Mouse (Mus musculus): ENCODE results near the gene Parp8. TPM values are rescaled to one million over a fixed set of nuclear protein-coding genes. Genes with fewer than 3 reads are reported as not detected.
A peak's percentile ranks its signal among the peaks of the same experiment; 100 is the strongest.

Parp8 gene
- polyA plus RNA-seq, 1 experiment from 2014 or later = 20.4 TPM

DNA sequence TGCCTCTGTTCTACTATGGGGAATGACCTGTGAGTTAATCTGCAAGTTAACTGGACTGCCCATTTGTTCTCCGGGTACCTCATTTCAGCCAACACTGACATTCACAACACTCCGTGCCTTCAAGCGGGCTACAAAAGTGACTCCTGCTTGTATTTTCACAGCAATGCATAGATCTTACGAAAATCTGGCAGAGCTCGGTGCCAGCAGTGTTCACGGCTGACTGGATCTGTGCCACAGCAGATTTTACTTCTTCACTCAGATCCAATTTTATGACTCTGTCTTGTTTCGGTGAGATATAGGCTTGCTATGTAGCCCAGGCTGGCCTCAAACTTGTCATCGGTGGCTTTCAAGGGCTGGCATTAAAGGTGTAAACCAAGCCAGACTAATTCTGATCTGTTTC, 15.2 kb downstream of the Parp8 start:
- H3K4me1 ChIP-seq = peaks cover 6% of the 10 kb centered on the region
- WGBS = 87% methylated on average over 8 of the region's 8 CpGs
- 0 out of 2 replicates have a peak, but pooled peaks cover 3% of the 10 kb centered on the region for H3K36me3 ChIP-seq
- H3K27me3 ChIP-seq = no peaks in the 10 kb centered on the region
- H3K27ac ChIP-seq = no peak overlapping the region
- H3K9me3 ChIP-seq (replicated peaks) = no peaks in the 10 kb centered on the region
- H3K4me2 ChIP-seq (replicated peaks) = no peak overlapping the region
- no peak for ATAC-seq (ENCODE audit: low FRiP score)
- no peak overlapping the region for H3K9ac ChIP-seq
- no peak overlapping the region for H3K4me3 ChIP-seq

DNA sequence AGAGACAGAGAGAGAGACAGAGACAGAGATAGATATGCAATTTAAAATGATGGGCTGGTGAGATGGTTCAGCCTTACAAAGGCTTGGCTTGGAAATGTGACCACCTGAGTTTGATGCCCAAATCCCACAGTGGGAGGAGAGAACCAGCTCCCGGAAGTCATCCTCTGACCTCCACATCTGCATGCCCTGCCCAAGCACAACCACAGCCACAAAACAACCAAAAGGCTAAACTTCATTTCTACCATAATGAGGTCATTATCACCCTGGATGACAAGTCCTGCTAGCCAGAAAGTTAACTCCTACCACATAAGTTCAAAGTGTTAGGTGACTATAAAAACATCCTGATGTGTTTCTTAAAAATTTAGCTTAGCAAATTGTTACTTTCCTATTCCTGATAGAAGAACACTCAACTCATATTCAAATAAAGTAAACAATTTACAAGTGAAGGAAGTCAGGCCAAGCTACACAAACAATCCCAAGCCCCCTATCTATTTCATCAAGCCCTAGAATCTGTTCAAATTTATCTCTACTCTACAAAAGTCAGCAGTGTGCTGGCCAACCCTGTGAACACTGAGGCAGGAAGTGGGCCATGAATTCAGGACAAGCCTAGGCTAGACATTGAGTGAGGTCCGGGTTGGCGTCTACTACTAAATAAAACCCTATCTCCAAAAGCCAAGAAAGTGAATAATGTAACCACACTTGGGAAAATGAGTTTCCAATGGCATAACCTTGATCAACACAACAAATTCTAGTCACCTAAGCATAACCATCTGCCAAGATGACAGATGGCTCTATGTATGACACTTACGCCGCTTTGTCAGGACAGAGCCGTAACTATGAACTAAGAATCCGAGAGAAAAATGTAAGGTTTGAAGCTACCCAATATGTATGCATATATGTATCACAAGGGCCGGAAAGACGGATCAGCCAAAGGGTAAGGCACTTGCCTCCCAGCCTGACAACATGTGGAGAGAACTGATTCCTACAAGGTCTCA, 17.0 kb downstream of the Parp8 start:
- H3K27ac ChIP-seq = no peak overlapping the region
- no peak overlapping the region for H3K9ac ChIP-seq
- H3K27me3 ChIP-seq = no peaks in the 10 kb centered on the region
- WGBS = 93% methylated on average over 9 of the region's 9 CpGs
- peaks cover 6% of the 10 kb centered on the region for H3K4me1 ChIP-seq
- H3K4me2 ChIP-seq (replicated peaks) = no peak overlapping the region
- no peak overlapping the region for H3K4me3 ChIP-seq
- H3K36me3 ChIP-seq = 0 out of 2 replicates have a peak, but pooled peaks cover 3% of the 10 kb centered on the region
- no peak for ATAC-seq (ENCODE audit: low FRiP score)
- no peaks in the 10 kb centered on the region for H3K9me3 ChIP-seq (replicated peaks)

DNA sequence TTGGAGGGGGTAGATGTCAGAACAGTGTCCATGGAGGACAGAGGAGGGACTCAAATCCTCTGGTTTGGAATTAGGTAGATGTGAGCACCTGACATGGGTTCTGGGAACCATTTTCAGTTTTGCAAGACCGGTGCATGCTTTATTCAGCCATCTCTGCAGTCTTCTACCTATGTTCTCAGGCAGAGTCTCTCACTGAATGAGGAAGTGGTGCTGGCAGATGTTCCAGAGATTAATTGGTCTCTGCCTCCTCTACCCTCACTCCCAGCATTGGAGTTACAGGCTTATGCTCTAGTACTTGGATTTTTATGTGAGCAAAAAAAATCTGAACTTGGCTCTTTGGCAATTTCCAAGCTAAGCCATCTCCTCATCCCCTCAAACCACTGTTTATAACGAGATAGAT, 17.8 kb downstream of the Parp8 start:
- H3K4me2 ChIP-seq (replicated peaks) = no peak overlapping the region
- WGBS = 88% methylated on average over 2 of the region's 2 CpGs
- H3K4me1 ChIP-seq = peaks cover 6% of the 10 kb centered on the region
- H3K9me3 ChIP-seq (replicated peaks) = no peaks in the 10 kb centered on the region
- no peaks in the 10 kb centered on the region for H3K36me3 ChIP-seq
- no peak overlapping the region for H3K27ac ChIP-seq
- no peaks in the 10 kb centered on the region for H3K27me3 ChIP-seq
- H3K9ac ChIP-seq = no peak overlapping the region
- H3K4me3 ChIP-seq = no peak overlapping the region
- no peak for ATAC-seq (ENCODE audit: low FRiP score)

DNA sequence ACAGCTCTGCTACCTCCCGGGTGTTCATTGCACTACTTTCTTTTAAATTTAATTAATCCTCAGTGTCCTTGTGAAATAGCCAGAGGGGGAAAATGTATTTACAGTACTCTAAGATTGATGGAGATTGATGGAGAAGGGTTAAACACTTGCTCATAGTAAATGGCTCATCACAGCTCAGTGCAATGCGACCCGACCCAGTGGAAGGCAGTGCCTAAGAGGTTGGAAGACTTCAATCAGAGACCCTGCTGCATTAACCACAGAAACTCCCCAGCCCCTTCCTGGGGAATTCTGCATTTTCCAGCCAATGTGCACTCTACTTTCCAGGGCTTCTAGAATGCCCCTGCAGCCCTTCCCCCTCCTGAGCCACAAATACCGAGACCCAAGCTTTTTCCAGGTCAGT, 18.7 kb downstream of the Parp8 start:
- H3K4me2 ChIP-seq (replicated peaks) = no peak overlapping the region

DNA sequence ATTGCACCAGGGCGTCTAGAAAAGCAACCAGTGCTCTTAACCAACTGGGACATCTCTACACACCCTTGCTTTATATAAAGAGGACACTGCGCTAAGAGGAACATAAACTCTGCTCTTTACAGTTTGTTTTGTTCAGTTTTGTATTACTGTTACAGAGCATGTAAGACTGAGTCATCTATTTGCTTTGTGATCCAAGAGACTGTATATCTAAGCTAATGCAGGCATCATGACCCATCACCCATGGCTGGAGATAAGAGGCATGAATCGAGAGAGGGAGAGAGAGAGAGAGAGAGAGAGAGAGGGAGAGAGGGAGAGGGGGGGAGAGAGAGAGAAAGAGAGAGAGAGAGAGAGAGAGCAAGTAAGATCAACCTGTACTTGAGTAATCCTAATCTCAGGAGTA, 24.8 kb downstream of the Parp8 start:
- H3K4me1 ChIP-seq = no peaks in the 10 kb centered on the region
- 86% methylated on average over 3 of the region's 3 CpGs for WGBS
- no peak overlapping the region for H3K4me2 ChIP-seq (replicated peaks)
- H3K9me3 ChIP-seq (replicated peaks) = no peaks in the 10 kb centered on the region
- H3K27me3 ChIP-seq = no peaks in the 10 kb centered on the region
- ATAC-seq (ENCODE audit: low FRiP score) = no peak
- H3K36me3 ChIP-seq = no peaks in the 10 kb centered on the region
- no peak overlapping the region for H3K4me3 ChIP-seq
- no peak overlapping the region for H3K9ac ChIP-seq
- H3K27ac ChIP-seq = no peak overlapping the region

More for the DNA sequence above, 18.7 kb downstream of the Parp8 start:
- Histone ChIP-seq H3K27ac (no peak overlapping the region), H3K27me3 (no peaks in the 10 kb centered on the region), H3K4me1 (peaks cover 6% of the 10 kb centered on the region), H3K4me3 (no peak overlapping the region), H3K9me3 (replicated peaks) (no peaks in the 10 kb centered on the region), H3K9ac (no peak overlapping the region), H3K36me3 (no peaks in the 10 kb centered on the region)
- 56% methylated on average over 4 of the region's 4 CpGs for WGBS
- peak; percentile 58 for ATAC-seq (ENCODE audit: low FRiP score)

DNA sequence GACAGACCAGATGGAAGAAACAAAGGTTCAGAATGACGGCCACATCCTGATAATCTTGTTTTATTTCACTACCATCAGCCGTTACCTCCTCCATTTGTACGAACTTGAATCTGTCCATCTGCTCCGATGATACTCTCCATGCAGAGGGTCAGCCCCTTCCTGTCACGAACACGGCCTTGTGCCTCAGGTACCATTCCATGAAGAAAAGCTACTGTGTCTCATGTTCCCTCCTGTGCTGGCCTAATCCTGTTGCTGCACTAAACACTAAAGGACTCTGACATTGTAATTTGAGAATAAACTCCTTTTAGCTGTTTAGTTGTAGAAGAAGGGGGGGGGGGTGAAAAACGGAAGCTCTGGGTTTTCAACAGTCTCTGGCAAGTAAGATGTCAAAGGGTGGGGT, 33.8 kb downstream of the Parp8 start:
- no peak for ATAC-seq (ENCODE audit: low FRiP score)
- WGBS = 80% methylated on average over 7 of the region's 7 CpGs
- Histone ChIP-seq H3K4me3 (no peak overlapping the region), H3K4me2 (replicated peaks) (no peak overlapping the region), H3K9ac (no peak overlapping the region), H3K36me3 (no peaks in the 10 kb centered on the region), H3K9me3 (replicated peaks) (no peaks in the 10 kb centered on the region), H3K4me1 (peaks cover 22% of the 10 kb centered on the region), H3K27ac (no peak overlapping the region), H3K27me3 (no peaks in the 10 kb centered on the region)

DNA sequence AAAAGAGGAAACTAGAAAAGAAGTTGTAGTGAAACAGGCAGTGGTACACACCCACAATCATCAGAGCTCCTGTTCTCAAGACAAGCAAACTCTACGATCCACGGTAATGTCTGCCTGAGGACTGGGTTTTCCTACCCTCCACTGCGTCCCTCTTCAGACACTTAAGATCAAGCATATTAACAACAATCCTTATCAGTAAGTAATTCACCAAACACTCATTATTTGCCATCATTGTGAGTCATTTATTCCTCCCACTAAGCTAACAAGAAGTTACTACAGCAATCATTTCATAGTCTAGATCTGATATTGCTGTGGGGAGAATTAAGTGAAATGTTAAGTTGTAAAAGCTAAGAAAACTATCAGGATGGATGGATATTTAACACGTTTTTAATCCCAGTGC, 35.0 kb downstream of the Parp8 start:
- H3K4me3 ChIP-seq = no peak overlapping the region
- 90% methylated on average over 4 of the region's 4 CpGs for WGBS
- H3K27ac ChIP-seq = no peak overlapping the region
- H3K36me3 ChIP-seq = no peaks in the 10 kb centered on the region
- H3K9ac ChIP-seq = no peak overlapping the region
- no peak for ATAC-seq (ENCODE audit: low FRiP score)
- H3K4me2 ChIP-seq (replicated peaks) = no peak overlapping the region
- H3K9me3 ChIP-seq (replicated peaks) = no peaks in the 10 kb centered on the region
- H3K27me3 ChIP-seq = no peaks in the 10 kb centered on the region
- peaks cover 22% of the 10 kb centered on the region for H3K4me1 ChIP-seq

DNA sequence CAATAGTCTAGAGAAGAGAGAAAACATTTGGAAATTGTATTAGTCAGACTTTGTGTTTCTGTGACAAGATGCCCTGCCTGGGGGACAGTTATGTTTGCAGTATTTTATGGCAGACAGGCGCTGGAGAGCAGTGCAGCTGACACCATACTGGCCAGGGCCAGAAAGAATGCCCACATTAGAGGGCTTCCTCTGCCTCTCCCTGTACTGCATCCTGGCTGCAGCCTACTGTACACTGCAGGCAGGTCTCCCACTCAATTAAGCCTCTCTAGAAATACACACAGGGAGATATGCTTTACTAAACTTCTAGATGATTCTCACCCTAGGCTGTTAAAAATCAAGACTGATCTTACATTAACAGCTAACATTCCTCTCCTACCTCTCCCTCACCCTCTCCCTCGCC, 36.6 kb downstream of the Parp8 start:
- Histone ChIP-seq H3K27ac (no peak overlapping the region), H3K27me3 (no peaks in the 10 kb centered on the region), H3K9ac (no peak overlapping the region), H3K4me2 (replicated peaks) (no peak overlapping the region), H3K4me3 (no peak overlapping the region), H3K4me1 (peaks cover 20% of the 10 kb centered on the region), H3K36me3 (no peaks in the 10 kb centered on the region), H3K9me3 (replicated peaks) (no peaks in the 10 kb centered on the region)
- ATAC-seq (ENCODE audit: low FRiP score) = no peak
- 79% methylated on average over 2 of the region's 2 CpGs for WGBS

DNA sequence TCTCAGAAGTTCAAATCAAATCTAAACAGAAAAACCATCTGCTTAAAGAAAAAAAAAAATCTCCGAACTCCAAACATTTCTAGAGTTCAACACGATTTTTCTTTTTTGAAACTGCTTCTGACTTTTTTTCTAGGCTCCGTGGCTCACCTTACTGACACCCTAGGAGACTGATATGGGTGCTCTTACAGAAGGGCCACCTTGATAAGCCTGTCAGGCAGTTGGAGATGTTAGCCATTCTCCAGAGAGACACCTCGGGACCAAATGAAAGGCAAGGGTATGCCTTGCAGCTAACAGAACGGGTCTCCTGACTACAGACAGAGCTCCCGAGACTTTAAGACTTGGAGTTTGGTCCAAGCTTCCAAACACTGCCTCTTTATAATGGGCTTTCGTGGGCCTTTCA, 37.1 kb downstream of the Parp8 start:
- H3K4me2 ChIP-seq (replicated peaks) = no peak overlapping the region
- peaks cover 17% of the 10 kb centered on the region for H3K4me1 ChIP-seq
- WGBS = 81% methylated on average over 7 of the region's 7 CpGs

DNA sequence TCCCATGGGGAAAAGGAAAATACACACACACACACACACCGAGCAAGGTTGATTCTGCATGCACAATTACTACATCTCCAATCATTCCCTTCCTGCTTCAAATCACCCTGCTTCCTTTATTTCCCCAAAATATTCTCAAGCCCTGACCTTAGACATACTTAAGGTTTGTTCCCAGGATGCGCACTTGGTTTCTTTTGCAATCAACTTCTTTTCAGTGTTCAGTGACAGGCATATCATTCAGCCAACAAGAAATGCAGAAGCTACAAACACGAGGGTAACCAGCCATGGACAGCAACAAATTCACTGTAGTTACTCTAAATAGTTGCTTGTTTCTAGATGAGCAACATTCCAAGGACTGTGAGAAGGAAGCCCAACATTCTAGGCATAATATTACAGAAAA, 38.1 kb downstream of the Parp8 start:
- Histone ChIP-seq H3K4me1 (peaks cover 10% of the 10 kb centered on the region), H3K9me3 (replicated peaks) (no peaks in the 10 kb centered on the region), H3K27ac (no peak overlapping the region), H3K4me3 (no peak overlapping the region), H3K4me2 (replicated peaks) (no peak overlapping the region), H3K27me3 (no peaks in the 10 kb centered on the region), H3K9ac (no peak overlapping the region), H3K36me3 (no peaks in the 10 kb centered on the region)
- WGBS = 59% methylated on average over 3 of the region's 3 CpGs
- 0 out of 2 replicates have a peak, but pooled peaks have one; percentile 35 for ATAC-seq (ENCODE audit: low FRiP score)

More for the DNA sequence above, 37.1 kb downstream of the Parp8 start:
- ATAC-seq (ENCODE audit: low FRiP score) = no peak
- no peak overlapping the region for H3K4me3 ChIP-seq
- no peaks in the 10 kb centered on the region for H3K9me3 ChIP-seq (replicated peaks)
- H3K36me3 ChIP-seq = no peaks in the 10 kb centered on the region
- H3K27me3 ChIP-seq = no peaks in the 10 kb centered on the region
- H3K9ac ChIP-seq = no peak overlapping the region
- no peak overlapping the region for H3K27ac ChIP-seq

DNA sequence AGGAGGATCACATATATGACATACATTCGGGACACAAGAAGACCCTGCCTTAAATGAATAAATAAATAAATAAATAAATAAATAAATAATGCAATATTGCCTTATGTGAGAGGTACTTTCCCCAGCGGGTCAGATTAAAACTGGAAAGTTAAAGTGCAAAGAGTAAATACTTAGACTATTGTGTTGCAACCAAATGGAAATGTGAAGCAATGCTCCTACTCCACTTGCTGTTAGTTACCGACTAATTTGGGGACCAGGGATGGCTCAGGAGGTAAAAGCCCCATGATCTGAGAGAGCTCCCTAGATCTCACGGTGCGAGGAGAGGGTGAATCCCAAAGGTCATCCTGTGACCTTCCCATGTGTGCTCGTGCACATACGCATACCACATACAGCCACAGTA, 38.7 kb downstream of the Parp8 start:
- H3K9me3 ChIP-seq (replicated peaks) = no peaks in the 10 kb centered on the region
- no peak overlapping the region for H3K9ac ChIP-seq
- WGBS = 90% methylated on average over 7 of the region's 7 CpGs
- no peaks in the 10 kb centered on the region for H3K27me3 ChIP-seq
- no peak overlapping the region for H3K4me2 ChIP-seq (replicated peaks)
- H3K36me3 ChIP-seq = no peaks in the 10 kb centered on the region
- H3K27ac ChIP-seq = no peak overlapping the region
- H3K4me1 ChIP-seq = peaks cover 10% of the 10 kb centered on the region
- ATAC-seq (ENCODE audit: low FRiP score) = no peak
- H3K4me3 ChIP-seq = no peak overlapping the region

DNA sequence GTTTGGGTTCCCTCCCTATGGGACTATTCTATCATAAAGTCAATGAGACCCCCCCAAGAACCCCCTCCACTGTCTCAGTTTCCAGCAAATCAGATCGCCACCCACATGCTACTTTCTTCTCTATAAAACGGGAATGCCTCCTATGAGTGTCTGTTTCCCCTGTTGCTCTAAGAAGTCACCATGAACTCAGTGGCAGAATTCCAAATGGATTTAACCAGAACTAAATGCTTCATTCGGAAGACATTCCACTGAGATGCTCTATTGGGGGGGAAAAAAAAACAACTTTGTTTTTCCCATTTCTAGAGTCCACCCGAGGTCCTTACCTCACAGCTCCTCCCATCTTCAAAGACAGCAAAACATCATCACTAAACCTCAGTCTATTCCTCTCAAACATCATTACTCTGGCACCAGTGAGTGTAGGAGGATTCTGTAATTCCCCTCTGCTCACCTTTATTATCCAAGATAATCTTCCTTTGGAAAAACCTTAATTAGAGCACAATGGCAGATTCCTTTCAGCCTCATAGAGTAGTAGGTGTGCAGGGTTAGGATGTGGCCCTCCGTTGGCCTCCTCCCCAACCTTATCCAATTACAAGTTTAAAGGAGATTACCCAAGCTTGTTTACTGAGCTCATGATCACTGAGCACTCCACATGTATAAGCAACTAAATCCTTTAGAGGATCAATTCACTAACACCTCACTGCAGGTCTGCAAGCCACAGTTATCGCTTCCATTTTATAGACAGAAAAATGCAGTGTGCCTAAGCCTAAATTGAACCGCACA, 51.1 kb downstream of the Parp8 start:
- H3K9ac ChIP-seq = no peak overlapping the region
- H3K27me3 ChIP-seq = no peaks in the 10 kb centered on the region
- no peak overlapping the region for H3K4me3 ChIP-seq
- H3K36me3 ChIP-seq = no peaks in the 10 kb centered on the region
- no peaks in the 10 kb centered on the region for H3K9me3 ChIP-seq (replicated peaks)
- H3K4me2 ChIP-seq (replicated peaks) = no peak overlapping the region
- no peak overlapping the region for H3K27ac ChIP-seq
- no peak for ATAC-seq (ENCODE audit: low FRiP score)
- H3K4me1 ChIP-seq = 0 out of 2 replicates have a peak, but pooled peaks cover 5% of the 10 kb centered on the region
- WGBS = 89% methylated on average over 7 of the region's 7 CpGs
